Mouse (Mus musculus) olfactory bulb, adult 2 months (tissue): ENCODE measurements at regions not wholly inside any gene's neighbourhood (a gene's known extent, or its start where the extent isn't known, plus 50 kb on each side); places are given as distances from the start of the nearest gene placed in this dataset.

Experiments used
- CTCF ChIP-seq: fragments of 200-500 bp; IDR thresholded peaks from 2 replicates; pipeline ENCODE4 v1.5.1; 2012; ENCODE audit warnings: low read depth, mild to moderate bottlenecking, low read length, moderate library complexity; ENCODE audit not compliant: insufficient read depth
- POLR2A ChIP-seq: fragments of 200-500 bp; IDR thresholded peaks from 2 replicates; pipeline ENCODE4 v1.6.1; 2012; ENCODE audit warnings: mild to moderate bottlenecking, low read depth, low read length, moderate library complexity; ENCODE audit not compliant: insufficient read depth

GRCm38 (mm10) chr1:157048201-157048923, 60.1 kb downstream of the Tex35 start:
- TF ChIP-seq CTCF = no peak
- no peak for TF ChIP-seq POLR2A
